Mouse (Mus musculus) CH12.LX (cell line): ENCODE data around the gene Gkap1. TPM values are rescaled to one million over a fixed set of nuclear protein-coding genes. Genes with fewer than 3 reads are reported as not detected.

Experiments
- DNase-seq: peaks from one replicate; pipeline ENCODE4 v3.0.0-alpha.2; 2013; ENCODE audit errors: extremely low read depth
- H3K27ac ChIP-seq: 2 replicates; pipeline ENCODE4 v1.5.1; 2012; ENCODE audit warnings: low read depth, mild to moderate bottlenecking, control low read depth, moderate library complexity; ENCODE audit not compliant: insufficient read depth
- H3K27me3 ChIP-seq: replicated peaks from 2 replicates; pipeline ENCODE3; 2012; ENCODE audit warnings: inconsistent platforms
- H3K36me3 ChIP-seq, 2 experiments: replicated peaks in 1 of 2; 2 replicates each; pipeline versions ENCODE3 to v1.6.1; 2012; ENCODE audit warnings: inconsistent platforms in 1 of 2, low read length in 1 of 2, mild to moderate bottlenecking in 1 of 2, mixed read lengths in 1 of 2, moderate library complexity in 1 of 2; ENCODE audit not compliant: control insufficient read depth in 1 of 2, insufficient read depth in 1 of 2
- H3K4me1 ChIP-seq, 2 experiments: 2 replicates each; pipeline ENCODE4 v1.6.1; 2012; ENCODE audit warnings: inconsistent platforms in 1 of 2, moderate library complexity in 1 of 2; ENCODE audit not compliant: insufficient read depth in 2 of 2, control insufficient read depth in 1 of 2
- H3K4me2 ChIP-seq: 2 replicates; pipeline ENCODE4 v1.6.1; 2012; ENCODE audit warnings: low read depth, mild to moderate bottlenecking, control low read depth; ENCODE audit not compliant: poor library complexity, insufficient read depth, severe bottlenecking
- H3K4me3 ChIP-seq, 3 experiments: fragments of 150-350 bp in 1 of 3; sonication (generic) in 1 of 3; replicated peaks in 1 of 3; 2 replicates each; pipeline versions ENCODE3 to v1.5.1; 2011 to 2012; ENCODE audit warnings: low read depth in 2 of 3, low read length in 2 of 3, mild to moderate bottlenecking in 2 of 3, moderate library complexity in 2 of 3, control low read depth in 1 of 3, improper control_type of control experiment in 1 of 3, inconsistent platforms in 1 of 3, mixed read lengths in 1 of 3; ENCODE audit not compliant: poor library complexity in 1 of 3
- H3K79me2 ChIP-seq: replicated peaks from 2 replicates; pipeline ENCODE4 v1.6.1; 2012; ENCODE audit warnings: mild to moderate bottlenecking, moderate library complexity; ENCODE audit not compliant: control insufficient read depth, poor library complexity, insufficient read depth, severe bottlenecking; ENCODE audit errors: extremely low read depth
- H3K9ac ChIP-seq: 2 replicates; pipeline ENCODE4 v1.6.1; 2012; ENCODE audit warnings: low read depth, mild to moderate bottlenecking, control low read depth, moderate library complexity; ENCODE audit not compliant: insufficient read depth
- H3K9me3 ChIP-seq: replicated peaks from 2 replicates; pipeline ENCODE3; 2012; ENCODE audit warnings: low read length, inconsistent platforms, mixed read lengths
- BHLHE40 ChIP-seq: IDR thresholded peaks from 2 replicates; pipeline ENCODE4 v1.6.1; 2011; ENCODE audit warnings: mild to moderate bottlenecking, low read depth, low read length, improper control_type of control experiment
- CHD1 ChIP-seq: IDR thresholded peaks from 2 replicates; pipeline ENCODE4 v1.6.1; 2012; ENCODE audit warnings: low read depth, low read length, improper control_type of control experiment, inconsistent platforms
- CHD2 ChIP-seq: IDR thresholded peaks from 2 replicates; pipeline ENCODE4 v1.6.1; 2011; ENCODE audit warnings: low read length, improper control_type of control experiment
- CTCF ChIP-seq, 2 experiments: IDR thresholded peaks in 1 of 2; conservative IDR thresholded peaks in 1 of 2; 2 replicates each; pipeline ENCODE4 v1.5.1; 2011 to 2012; ENCODE audit warnings: low read depth in 2 of 2, low read length in 2 of 2, improper control_type of control experiment in 1 of 2, inconsistent platforms in 1 of 2, mild to moderate bottlenecking in 1 of 2, moderate library complexity in 1 of 2
- E2F4 ChIP-seq: IDR thresholded peaks from 2 replicates; pipeline ENCODE4 v1.6.1; 2011; ENCODE audit warnings: low read depth, low read length, improper control_type of control experiment; ENCODE audit not compliant: insufficient replicate concordance
- ELF1 ChIP-seq: IDR thresholded peaks from 2 replicates; pipeline ENCODE4 v1.6.1; 2014; ENCODE audit warnings: low read depth, mild to moderate bottlenecking, inconsistent platforms, low read length, improper control_type of control experiment
- EP300 ChIP-seq: IDR thresholded peaks from 2 replicates; pipeline ENCODE4 v1.6.1; 2011; ENCODE audit warnings: low read length, improper control_type of control experiment
- ETS1 ChIP-seq: conservative IDR thresholded peaks from 2 replicates; pipeline ENCODE4 v1.6.1; 2012; ENCODE audit warnings: low read depth, mild to moderate bottlenecking, inconsistent platforms, low read length, improper control_type of control experiment, moderate library complexity
- GABPA ChIP-seq: IDR thresholded peaks from 2 replicates; pipeline ENCODE4 v1.6.1; 2012; ENCODE audit warnings: low read depth, low read length, improper control_type of control experiment, inconsistent platforms; ENCODE audit not compliant: insufficient replicate concordance
- HCFC1 ChIP-seq: IDR thresholded peaks from 2 replicates; pipeline ENCODE4 v1.6.1; 2012; ENCODE audit warnings: low read depth, mild to moderate bottlenecking, inconsistent platforms, low read length, improper control_type of control experiment
- IRF4 ChIP-seq: IDR thresholded peaks from 2 replicates; pipeline ENCODE4 v1.6.1; 2014; ENCODE audit warnings: low read depth, mild to moderate bottlenecking, inconsistent platforms, low read length, improper control_type of control experiment
- JUN ChIP-seq: IDR thresholded peaks from 2 replicates; pipeline ENCODE4 v1.6.1; 2011; ENCODE audit warnings: low read depth, mild to moderate bottlenecking, low read length, improper control_type of control experiment, moderate library complexity; ENCODE audit not compliant: insufficient read depth
- JUND ChIP-seq: conservative IDR thresholded peaks from 2 replicates; pipeline ENCODE4 v1.6.1; 2011; ENCODE audit warnings: low read depth, low read length, improper control_type of control experiment
- KAT2A ChIP-seq: IDR thresholded peaks from 2 replicates; pipeline ENCODE4 v1.6.1; 2012; ENCODE audit warnings: low read length, improper control_type of control experiment, inconsistent platforms; ENCODE audit not compliant: insufficient replicate concordance
- MAFK ChIP-seq: IDR thresholded peaks from 2 replicates; pipeline ENCODE4 v1.6.1; 2011; ENCODE audit warnings: low read length, improper control_type of control experiment; ENCODE audit not compliant: insufficient replicate concordance
- MAX ChIP-seq: IDR thresholded peaks from 2 replicates; pipeline ENCODE4 v1.6.1; 2011; ENCODE audit warnings: low read length, improper control_type of control experiment
- MAZ ChIP-seq: IDR thresholded peaks from 2 replicates; pipeline ENCODE4 v1.6.1; 2012; ENCODE audit warnings: low read depth, mild to moderate bottlenecking, inconsistent platforms, low read length, improper control_type of control experiment, moderate library complexity
- MEF2A ChIP-seq: IDR thresholded peaks from 2 replicates; pipeline ENCODE4 v1.6.1; 2014; ENCODE audit warnings: low read depth, mild to moderate bottlenecking, inconsistent platforms, low read length, improper control_type of control experiment, borderline replicate concordance
- MXI1 ChIP-seq: IDR thresholded peaks from 2 replicates; pipeline ENCODE4 v1.6.1; 2011; ENCODE audit warnings: mild to moderate bottlenecking, low read depth, low read length, improper control_type of control experiment
- MYC ChIP-seq: IDR thresholded peaks from 2 replicates; pipeline ENCODE4 v1.6.1; 2011; ENCODE audit warnings: low read depth, mild to moderate bottlenecking, improper control_type of control experiment, low read length
- NELFE ChIP-seq: IDR thresholded peaks from 2 replicates; pipeline ENCODE4 v1.6.1; 2011; ENCODE audit warnings: low read depth, low read length, improper control_type of control experiment
- NRF1 ChIP-seq: IDR thresholded peaks from 2 replicates; pipeline ENCODE4 v1.6.1; 2014; ENCODE audit warnings: low read depth, mild to moderate bottlenecking, inconsistent platforms, low read length, improper control_type of control experiment, moderate library complexity
- PAX5 ChIP-seq: IDR thresholded peaks from 2 replicates; pipeline ENCODE4 v1.6.1; 2012; ENCODE audit warnings: low read length, inconsistent platforms, mixed read lengths
- POLR2A ChIP-seq: IDR thresholded peaks from 2 replicates; pipeline ENCODE4 v1.6.1; 2011; ENCODE audit warnings: low read depth, mild to moderate bottlenecking, improper control_type of control experiment, low read length
- POLR2AphosphoS2 ChIP-seq: IDR thresholded peaks from 2 replicates; pipeline ENCODE4 v1.6.1; 2011; ENCODE audit warnings: low read depth, low read length, improper control_type of control experiment
- RAD21 ChIP-seq: IDR thresholded peaks from 2 replicates; pipeline ENCODE4 v1.6.1; 2011; ENCODE audit warnings: low read depth, mild to moderate bottlenecking, low read length, improper control_type of control experiment, moderate library complexity
- RCOR1 ChIP-seq: conservative IDR thresholded peaks from 2 replicates; pipeline ENCODE4 v1.6.1; 2012; ENCODE audit warnings: low read depth, mild to moderate bottlenecking, inconsistent platforms, low read length, improper control_type of control experiment
- SIN3A ChIP-seq: IDR thresholded peaks from 2 replicates; pipeline ENCODE4 v1.6.1; 2012; ENCODE audit warnings: low read length, improper control_type of control experiment, inconsistent platforms
- SMC3 ChIP-seq: IDR thresholded peaks from 2 replicates; pipeline ENCODE4 v1.6.1; 2011; ENCODE audit warnings: low read depth, low read length, improper control_type of control experiment
- TBP ChIP-seq: conservative IDR thresholded peaks from 2 replicates; pipeline ENCODE4 v1.6.1; 2011; ENCODE audit warnings: low read depth, low read length, improper control_type of control experiment
- TCF12 ChIP-seq: IDR thresholded peaks from 2 replicates; pipeline ENCODE4 v1.6.1; 2014; ENCODE audit warnings: low read depth, mild to moderate bottlenecking, inconsistent platforms, low read length, improper control_type of control experiment
- UBTF ChIP-seq: IDR thresholded peaks from 2 replicates; pipeline ENCODE4 v1.6.1; 2012; ENCODE audit warnings: low read depth, mild to moderate bottlenecking, inconsistent platforms, low read length, improper control_type of control experiment, moderate library complexity
- USF1 ChIP-seq: IDR thresholded peaks from 2 replicates; pipeline ENCODE4 v1.6.1; 2014; ENCODE audit warnings: low read depth, mild to moderate bottlenecking, inconsistent platforms, low read length, improper control_type of control experiment
- USF2 ChIP-seq: conservative IDR thresholded peaks from 2 replicates; pipeline ENCODE4 v1.6.1; 2011; ENCODE audit warnings: low read depth, low read length, improper control_type of control experiment
- ZC3H11A ChIP-seq: IDR thresholded peaks from 2 replicates; pipeline ENCODE4 v1.6.1; 2012; ENCODE audit warnings: low read depth, mild to moderate bottlenecking, inconsistent platforms, low read length, improper control_type of control experiment
- ZKSCAN1 ChIP-seq: IDR thresholded peaks from 2 replicates; pipeline ENCODE4 v1.6.1; 2012; ENCODE audit warnings: low read depth, inconsistent platforms, low read length, improper control_type of control experiment, borderline replicate concordance
- ZMIZ1 ChIP-seq: IDR thresholded peaks from 2 replicates; pipeline ENCODE4 v1.6.1; 2012; ENCODE audit warnings: low read depth, mild to moderate bottlenecking, inconsistent platforms, low read length, improper control_type of control experiment
- ZNF384 ChIP-seq: IDR thresholded peaks from 2 replicates; pipeline ENCODE4 v1.6.1; 2012; ENCODE audit warnings: low read depth, low read length, improper control_type of control experiment, inconsistent platforms
- dilution Hi-C: fragments of 300-500 bp; cut with MboI; formaldehyde crosslinking; loops from 2 replicates; pipeline ENCODE4 v1.14.3; 2020; ENCODE audit warnings: low sequenced_read_pairs; ENCODE audit not compliant: extremely low pct_unique_long_range_greater_than_20kb, extremely low pct_ligation_motif_present
- in situ Hi-C: fragments of 300-500 bp; cut with MboI; formaldehyde crosslinking; loops from 3 replicates; pipeline ENCODE4 v1.14.3; 2019; ENCODE audit warnings: low sequenced_read_pairs, low pct_ligation_motif_present, low pct_unique_long_range_greater_than_20kb, mixed read lengths
- polyA plus RNA-seq: library from polyadenylated mRNA; unstranded; fragments of >175 nt; gene quantifications from 2 replicates; pipeline ENCODE4 v1.2.1, GENCODE M21; 2012; ENCODE audit warnings: low read depth; ENCODE audit not compliant: insufficient read length
- total RNA-seq, 2 experiments: library from RNA; depleted of rRNA; stranded (reverse); fragments of 300-350 nt in 1 of 2; fragments of >200 nt in 1 of 2; gene quantifications; 2 replicates each; pipeline ENCODE4 v1.2.3; 2012 to 2014

The Gkap1 gene
- total and polyA plus RNA-seq, 3 experiments, result 0.82 to 2.0 (median 1.3) TPM

- Histone ChIP-seq H3K36me3 (no peaks in the 10 kb centered on the region), H3K27me3 (no peaks in the 10 kb centered on the region), H3K4me2 (no peak overlapping the region), H3K4me3 (no peak overlapping the region), H3K9ac (no peak overlapping the region), H3K79me2 (no peaks in the 10 kb centered on the region)
- in situ Hi-C loops, result no loop called here
- dilution Hi-C loops, result no loop called here
- peak; percentile 72 for DNase-seq
- TF ChIP-seq ELF1 (no peak), RCOR1 (no peak), ZMIZ1 (no peak), RAD21 (peak; percentile 88), USF1 (no peak), POLR2AphosphoS2 (no peak), ZKSCAN1 (no peak), KAT2A (no peak), TBP (no peak), CTCF (conservative IDR thresholded peaks at IDR 0.05 in 1 of 2, IDR thresholded peaks at IDR 0.05 in 1 of 2; ENCODE audit: low read depth in 2 of 2, low read length in 2 of 2) (peak; percentile 92 to 95), BHLHE40 (no peak), GABPA (no peak), JUN (no peak), ZC3H11A (peak; percentile 46), USF2 (no peak), CHD1 (no peak), POLR2A (no peak), MXI1 (no peak), E2F4 (no peak), MYC (0 out of 2 replicates have a peak, but pooled peaks have one; percentile 19), HCFC1 (no peak; the same call in 1 of the 2 replicates), PAX5 (no peak), TCF12 (no peak), ETS1 (no peak), SMC3 (peak; percentile 92), UBTF (no peak), NRF1 (no peak), MAFK (no peak), CHD2 (no peak), MAX (no peak), NELFE (no peak), MAZ (no peak), IRF4 (no peak), EP300 (no peak), MEF2A (no peak), SIN3A (no peak), ZNF384 (no peak), JUND (no peak)
- TF ChIP-seq, all 38 proteins: peak for 5
- no peak overlapping the region for H3K27ac ChIP-seq
- H3K9me3 ChIP-seq, result no peaks in the 10 kb centered on the region
- H3K4me1 ChIP-seq, result peaks cover 4 to 5% of the 10 kb centered on the region in 2 experiments; a peak in 2 of 4 replicates
Observed at GRCm38 (mm10) chr13:58287822-58288221, 12.3 kb upstream of the Gkap1 start.
